Mouse (Mus musculus): ENCODE results near the gene Padi4.
A peak's percentile ranks its signal among the peaks of the same experiment; 100 is the strongest.

Padi4 gene

GRCm38 (mm10) chr4:140788264-140788663, 14.2 kb upstream of the Padi4 start:
- DNase-seq (ENCODE audit: low spot score): no peak

GRCm38 (mm10) chr4:140787414-140787813, 13.4 kb upstream of the Padi4 start:
- DNase-seq (ENCODE audit: low spot score): no peak

GRCm38 (mm10) chr4:140785217-140785616, 11.2 kb upstream of the Padi4 start:
- no peak for DNase-seq (ENCODE audit: low spot score)

GRCm38 (mm10) chr4:140784292-140784945, 10.4 kb upstream of the Padi4 start:
- no peak for DNase-seq (ENCODE audit: low spot score)

GRCm38 (mm10) chr4:140782821-140783220, 8.8 kb upstream of the Padi4 start:
- no peak for DNase-seq (ENCODE audit: low spot score)

GRCm38 (mm10) chr4:140780507-140780906, 6.5 kb upstream of the Padi4 start:
- no peak for DNase-seq (ENCODE audit: low spot score)

GRCm38 (mm10) chr4:140779803-140780397, 5.9 kb upstream of the Padi4 start:
- DNase-seq (ENCODE audit: low spot score): peak; percentile 90

GRCm38 (mm10) chr4:140776623-140777022, 2.6 kb upstream of the Padi4 start:
- no peak for DNase-seq (ENCODE audit: low spot score)

GRCm38 (mm10) chr4:140775876-140776275, 1.8 kb upstream of the Padi4 start:
- DNase-seq (ENCODE audit: low spot score): no peak

- no peak for DNase-seq (ENCODE audit: low spot score)
These were observed 857 bp upstream of the Padi4 start for GRCm38 (mm10) chr4:140774893-140775292.

GRCm38 (mm10) chr4:140771091-140771490, 2.9 kb downstream of the Padi4 start:
- peak; percentile 39 for DNase-seq (ENCODE audit: low spot score)

- DNase-seq (ENCODE audit: low spot score): peak; percentile 54
These were observed 3.6 kb downstream of the Padi4 start for GRCm38 (mm10) chr4:140770433-140770832.

- no peak for DNase-seq (ENCODE audit: low spot score)
These were observed 5.1 kb downstream of the Padi4 start for GRCm38 (mm10) chr4:140768973-140769372.

- DNase-seq (ENCODE audit: low spot score): no peak
These were observed 8.1 kb downstream of the Padi4 start for GRCm38 (mm10) chr4:140765936-140766335.

GRCm38 (mm10) chr4:140763158-140763557, 10.9 kb downstream of the Padi4 start:
- DNase-seq (ENCODE audit: low spot score): peak; percentile 64

GRCm38 (mm10) chr4:140761601-140762000, 12.4 kb downstream of the Padi4 start:
- DNase-seq (ENCODE audit: low spot score): no peak

GRCm38 (mm10) chr4:140755811-140756210, 18.2 kb downstream of the Padi4 start:
- no peak for DNase-seq (ENCODE audit: low spot score)

GRCm38 (mm10) chr4:140753366-140753765, 20.7 kb downstream of the Padi4 start:
- DNase-seq (ENCODE audit: low spot score): no peak

- DNase-seq (ENCODE audit: low spot score): no peak
These were observed 23.7 kb downstream of the Padi4 start for GRCm38 (mm10) chr4:140750328-140750727.

- peak; percentile 70 for DNase-seq (ENCODE audit: low spot score)
These were observed 26.1 kb downstream of the Padi4 start for GRCm38 (mm10) chr4:140747978-140748377.

- DNase-seq (ENCODE audit: low spot score): peak; percentile 54
These were observed 29.4 kb downstream of the Padi4 start for GRCm38 (mm10) chr4:140744654-140745053.

GRCm38 (mm10) chr4:140743086-140743485, 30.9 kb downstream of the Padi4 start:
- DNase-seq (ENCODE audit: low spot score): no peak

GRCm38 (mm10) chr4:140742543-140742942, 31.5 kb downstream of the Padi4 start, which contains the start of gene Padi6:
Gene Padi6, minus strand, starts transcription at chr4:140742643.
- DNase-seq (ENCODE audit: low spot score): no peak

- DNase-seq (ENCODE audit: low spot score): no peak
These were observed 32.6 kb downstream of the Padi4 start for GRCm38 (mm10) chr4:140741401-140741800.
